Mouse (Mus musculus): Measurements from ENCODE around the gene Spo11.

GRCm38 (mm10) chr2:172959006-172959768 lies 18.3 kb upstream of the Spo11 start:
- TF ChIP-seq CTCF (IDR thresholded peaks at IDR 0.05; ENCODE audit: insufficient read depth, low read depth, low read length) (no peak), POLR2A (IDR thresholded peaks at IDR 0.05; ENCODE audit: insufficient read depth, low read depth, low read length) (no peak)
